Mouse (Mus musculus) hindbrain, postnatal 0 days (tissue): Measurements from ENCODE around the gene Asgr1. TPM values are rescaled to one million over a fixed set of nuclear protein-coding genes. Genes with fewer than 3 reads are reported as not detected.

Source experiments
- ATAC-seq: fragments of 200-750 bp; cut with Nextera tagmentation; 2 replicates; pipeline ENCODE4 v1.8.0; 2017; ENCODE audit warnings: mild to moderate bottlenecking, moderate TSS enrichment, moderate library complexity
- DNase-seq: peaks from one replicate; pipeline ENCODE4 v3.0.0-alpha.2; 2015; ENCODE audit warnings: low spot score
- H3K27ac ChIP-seq: fragments of 300-500 bp; sonication (generic); 2 replicates; pipeline ENCODE4 v1.5.1; 2014; ENCODE audit warnings: mild to moderate bottlenecking
- H3K27me3 ChIP-seq: fragments of 300-500 bp; sonication (generic); 2 replicates; pipeline ENCODE4 v1.6.1; 2014; ENCODE audit warnings: low read length, mixed read lengths; ENCODE audit not compliant: insufficient read depth
- H3K36me3 ChIP-seq: fragments of 300-500 bp; sonication (generic); 2 replicates; pipeline ENCODE4 v1.6.1; 2014; ENCODE audit warnings: low read length, mixed read lengths; ENCODE audit not compliant: insufficient read depth
- H3K4me1 ChIP-seq: fragments of 300-500 bp; sonication (generic); 2 replicates; pipeline ENCODE4 v1.6.1; 2014; ENCODE audit warnings: antibody characterized with exemption, low read length, mixed read lengths; ENCODE audit not compliant: insufficient read depth
- H3K4me2 ChIP-seq: fragments of 300-500 bp; sonication (generic); 2 replicates; pipeline ENCODE4 v1.6.1; 2014; ENCODE audit warnings: low read depth, mild to moderate bottlenecking, low read length, moderate library complexity, mixed read lengths
- H3K4me3 ChIP-seq: fragments of 300-500 bp; sonication (generic); 2 replicates; pipeline ENCODE4 v1.5.1; 2014; ENCODE audit warnings: low read length
- H3K9ac ChIP-seq: fragments of 300-500 bp; sonication (generic); replicated peaks from 2 replicates; pipeline ENCODE4 v1.6.1; 2014; ENCODE audit warnings: mild to moderate bottlenecking, low read length, moderate library complexity, mixed read lengths
- H3K9me3 ChIP-seq: fragments of 300-500 bp; sonication (generic); 2 replicates; pipeline ENCODE4 v1.6.1; 2016; ENCODE audit warnings: low read length, mixed read lengths
- CTCF ChIP-seq: IDR thresholded peaks from 2 replicates; pipeline ENCODE4 v1.5.1; 2016; ENCODE audit warnings: antibody characterized with exemption, control low read depth, low read depth
- WGBS: fragments of 180-500 bp; shearing (Covaris S2); extraction: QIAGEN DNeasy Blood & Tissue Kit; methylation state at CpG from one replicate; pipeline ENCODE4 v1.1.7; 2014; 5-methylcytosine and 5-hydroxymethylcytosine counted together
- polyA plus RNA-seq: library from polyadenylated mRNA; unstranded; fragments of >200 nt; fragmentation: Nextera tagmentation; extraction: Ambion mirVana; gene quantifications from 2 replicates; pipeline ENCODE4 v1.2.1, GENCODE M21; 2015
- total RNA-seq: library from RNA; depleted of rRNA; stranded (reverse); fragments of >200 nt; gene quantifications from 2 replicates; pipeline ENCODE4 v1.2.3, GENCODE M21; 2014; rRNA removed

Gene Asgr1
- total RNA-seq: 2.3 and 2.8 TPM in 2 replicates
- 3.7 TPM in 2 replicates for polyA plus RNA-seq

DNA sequence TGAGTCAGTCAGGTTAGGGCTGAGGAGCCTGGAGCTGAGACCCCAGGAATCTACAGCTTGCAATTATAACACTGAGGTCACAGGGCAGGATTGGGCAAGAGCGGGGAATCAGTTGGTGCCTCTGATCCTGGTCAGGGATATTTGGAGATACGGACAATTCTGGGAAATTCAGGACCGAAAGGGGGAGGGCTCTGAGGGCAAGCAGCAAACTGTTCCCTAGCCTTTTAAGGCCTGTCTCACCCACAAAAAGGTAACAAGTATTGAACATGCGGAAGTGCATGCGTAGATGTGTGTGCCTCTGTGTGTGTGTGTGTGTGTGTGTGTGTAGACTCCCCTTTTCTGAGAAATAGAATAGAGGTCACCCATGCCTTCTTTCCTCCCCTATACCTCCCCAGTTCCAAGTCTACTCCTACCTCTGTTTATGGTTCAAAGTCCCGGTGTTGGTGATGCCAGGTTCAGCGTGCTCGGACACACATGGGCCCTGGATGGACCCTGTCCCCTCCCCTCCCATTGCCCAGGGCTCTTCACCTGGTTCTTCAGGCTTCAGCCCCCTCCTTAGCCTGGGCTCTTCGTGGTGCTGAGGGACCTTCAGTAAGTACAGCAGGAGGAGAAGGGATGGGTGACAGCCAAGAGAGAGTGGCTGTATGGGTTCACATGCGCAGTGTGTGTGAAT is at the start of gene Asgr1:
Gene Asgr1 (plus strand): TSS at position 188 of the 673 bp plus-strand sequence.
- ATAC-seq: no peak
- Histone ChIP-seq H3K9me3 (no peaks in the 10 kb centered on the region), H3K36me3 (no peaks in the 10 kb centered on the region), H3K4me2 (no peak within 1 kb of the TSS), H3K27ac (no peak within 1 kb of the TSS), H3K27me3 (no peaks in the 10 kb centered on the region), H3K4me1 (no peaks in the 10 kb centered on the region; the same call in 1 of the 2 replicates), H3K4me3 (no peak within 1 kb of the TSS), H3K9ac (no peak within 1 kb of the TSS)
- DNase-seq: no peak
- WGBS: 87% methylated on average over 10 of the region's 10 CpGs
- no peak for TF ChIP-seq CTCF

DNA sequence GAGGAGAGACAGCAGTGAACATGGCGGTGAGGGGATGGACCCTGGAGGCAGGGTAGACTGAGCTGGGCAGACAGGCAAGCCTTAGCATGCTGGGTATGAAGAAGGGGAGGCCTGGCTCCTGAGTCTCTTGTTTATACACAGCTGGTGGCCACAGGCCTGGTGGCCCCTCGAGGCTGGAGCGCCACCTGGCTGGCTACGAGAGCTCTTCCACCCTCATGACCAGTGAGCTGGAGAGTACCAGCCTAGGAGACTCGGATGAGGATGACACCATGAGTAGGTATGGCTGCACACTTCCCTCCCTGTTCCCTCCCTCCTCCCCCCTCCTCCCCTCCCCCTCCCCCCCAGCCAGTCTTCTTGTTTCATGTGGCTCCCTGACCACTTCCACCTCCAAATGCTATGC is 48.4 kb upstream of the Asgr1 start:
- H3K9ac ChIP-seq: no peak overlapping the region
- no peaks in the 10 kb centered on the region for H3K9me3 ChIP-seq
- H3K27me3 ChIP-seq: no peaks in the 10 kb centered on the region
- WGBS: 55% methylated on average over 5 of the region's 5 CpGs
- ATAC-seq: no peak
- H3K4me3 ChIP-seq: no peak overlapping the region
- peak; percentile 48 for TF ChIP-seq CTCF
- peaks cover 22% of the 10 kb centered on the region for H3K4me1 ChIP-seq
- peaks cover 54% of the 10 kb centered on the region for H3K36me3 ChIP-seq
- no peak for DNase-seq
- no peak overlapping the region for H3K4me2 ChIP-seq
- no peak overlapping the region for H3K27ac ChIP-seq

DNA sequence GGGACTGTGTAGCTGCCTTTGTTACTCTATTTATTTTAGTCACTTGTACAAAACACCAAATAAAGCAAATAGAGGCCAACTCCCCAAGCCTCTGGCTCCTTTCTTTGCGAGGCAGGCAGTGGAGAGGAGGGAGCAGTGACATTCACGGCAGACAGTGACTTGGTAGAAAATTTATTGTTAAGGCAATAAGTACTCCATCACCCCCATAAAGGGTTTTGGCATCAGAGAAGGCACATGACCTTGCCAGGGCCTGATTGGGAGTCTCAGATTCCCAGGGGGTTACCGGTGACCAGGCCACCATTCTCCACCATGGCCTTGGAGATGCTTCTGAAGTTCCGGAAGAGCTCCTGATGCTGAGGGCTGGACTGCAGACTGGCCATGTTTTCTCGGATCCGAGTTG is 43.9 kb upstream of the Asgr1 start:
- Histone ChIP-seq H3K36me3 (peaks cover 74% of the 10 kb centered on the region), H3K27ac (no peak overlapping the region), H3K4me3 (no peak overlapping the region), H3K9me3 (no peaks in the 10 kb centered on the region), H3K4me2 (no peak overlapping the region), H3K4me1 (peaks cover 6% of the 10 kb centered on the region), H3K9ac (no peak overlapping the region), H3K27me3 (no peaks in the 10 kb centered on the region)
- no peak for DNase-seq
- TF ChIP-seq CTCF: no peak
- ATAC-seq: no peak
- whole genome bisulfite sequencing: 86% methylated on average over 6 of the region's 6 CpGs

DNA sequence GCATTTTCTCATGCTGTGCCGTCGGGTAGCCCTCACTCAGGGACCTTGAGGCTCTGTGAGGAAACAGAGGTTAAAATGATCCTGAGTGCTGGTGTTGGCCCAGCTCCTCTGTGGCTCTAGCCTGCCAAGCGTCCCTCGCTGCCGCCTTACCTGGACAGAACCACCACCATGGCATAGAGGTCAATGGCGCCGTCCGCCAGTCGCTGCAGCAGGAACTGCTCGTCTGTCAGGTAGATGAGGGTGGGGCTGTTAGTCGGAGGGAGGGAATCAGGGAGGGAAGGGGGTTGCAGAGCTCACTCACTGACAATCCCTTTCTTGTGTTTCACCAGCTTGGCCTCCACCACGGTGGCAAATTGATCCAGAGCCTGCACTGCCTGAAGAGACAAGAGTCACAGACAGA is 43.3 kb upstream of the Asgr1 start:
- Histone ChIP-seq H3K27ac (no peak overlapping the region), H3K4me1 (peaks cover 8% of the 10 kb centered on the region), H3K27me3 (no peaks in the 10 kb centered on the region), H3K9me3 (no peaks in the 10 kb centered on the region), H3K36me3 (peaks cover 70% of the 10 kb centered on the region), H3K4me3 (no peak overlapping the region), H3K4me2 (no peak overlapping the region), H3K9ac (no peak overlapping the region)
- 86% methylated on average over 12 of the region's 12 CpGs for whole genome bisulfite sequencing
- ATAC-seq (no peak), DNase-seq (no peak)
- no peak for TF ChIP-seq CTCF

DNA sequence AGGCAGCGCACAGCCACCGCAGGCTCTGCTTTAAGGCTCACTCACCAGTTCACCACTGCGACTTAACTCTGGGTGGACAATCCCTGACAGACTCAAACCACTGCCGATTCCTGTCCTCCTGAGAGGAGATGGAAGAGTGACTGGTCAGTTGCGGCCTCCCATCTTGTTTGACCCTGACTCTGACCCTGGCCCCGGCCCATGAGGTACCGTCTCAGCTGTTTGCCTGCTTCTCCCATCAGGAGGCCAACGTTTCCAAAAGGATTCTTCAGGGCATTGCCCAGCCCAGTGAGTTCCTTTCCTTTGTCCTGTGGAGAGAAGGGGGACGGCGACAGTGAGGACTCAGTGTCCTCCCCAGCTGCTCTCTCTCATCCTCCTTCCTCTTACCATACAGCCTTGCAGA is 42.9 kb upstream of the Asgr1 start:
- H3K9me3 ChIP-seq: no peaks in the 10 kb centered on the region
- peaks cover 68% of the 10 kb centered on the region for H3K36me3 ChIP-seq
- no peaks in the 10 kb centered on the region for H3K27me3 ChIP-seq
- ATAC-seq (no peak), DNase-seq (no peak)
- peaks cover 9% of the 10 kb centered on the region for H3K4me1 ChIP-seq
- TF ChIP-seq CTCF: no peak
- no peak overlapping the region for H3K4me2 ChIP-seq
- no peak overlapping the region for H3K4me3 ChIP-seq
- WGBS: 76% methylated on average over 10 of the region's 10 CpGs
- no peak overlapping the region for H3K9ac ChIP-seq
- no peak overlapping the region for H3K27ac ChIP-seq

DNA sequence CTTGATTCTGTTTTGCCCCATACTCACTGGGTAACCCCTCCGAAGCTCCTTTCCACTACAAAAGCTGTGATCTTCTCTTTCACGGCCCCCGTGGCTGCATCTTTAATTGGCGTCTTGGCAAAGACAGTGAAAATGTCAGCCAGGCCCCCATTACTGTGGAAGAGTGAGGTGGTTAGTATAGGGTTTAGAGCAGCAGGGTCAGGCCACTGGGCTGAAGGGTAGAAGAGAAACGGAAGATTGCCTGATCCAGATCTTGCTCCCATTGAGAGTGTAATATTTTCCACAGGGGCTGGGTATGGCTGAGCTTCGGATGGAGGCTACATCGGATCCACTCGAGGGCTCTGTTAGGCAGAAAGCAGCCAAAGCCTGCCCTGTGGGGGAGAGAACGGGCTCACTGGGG is 41.0 kb upstream of the Asgr1 start:
- Histone ChIP-seq H3K36me3 (peaks cover 48% of the 10 kb centered on the region), H3K9ac (no peak overlapping the region)
- no peak for TF ChIP-seq CTCF

DNA sequence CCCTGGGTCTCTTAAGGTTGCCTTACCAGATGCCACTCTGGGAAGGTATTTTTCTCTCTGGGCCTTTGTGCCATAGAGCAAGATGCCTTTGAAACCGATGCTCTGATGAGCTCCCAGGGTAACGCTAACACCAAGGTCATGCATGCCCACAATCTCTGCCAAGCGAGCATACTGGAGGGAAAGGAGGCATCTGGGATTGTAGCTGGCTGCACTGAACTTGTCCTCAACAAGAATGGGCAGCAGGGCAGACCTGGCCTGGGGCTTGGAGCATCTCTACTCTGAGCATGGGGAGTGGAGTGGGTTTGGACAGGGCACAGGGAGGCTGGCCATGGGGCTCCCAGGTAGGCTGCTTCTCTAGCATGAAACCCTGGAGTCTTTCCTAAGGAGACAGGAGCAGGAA is 40.5 kb upstream of the Asgr1 start:
- Histone ChIP-seq H3K4me3 (no peak overlapping the region), H3K27me3 (no peaks in the 10 kb centered on the region), H3K4me2 (no peak overlapping the region), H3K9ac (no peak overlapping the region), H3K9me3 (no peaks in the 10 kb centered on the region), H3K36me3 (peaks cover 43% of the 10 kb centered on the region), H3K27ac (no peak overlapping the region), H3K4me1 (peaks cover 18% of the 10 kb centered on the region)
- no peak for TF ChIP-seq CTCF
- no peak for ATAC-seq
- WGBS: 63% methylated on average over 3 of the region's 3 CpGs
- no peak for DNase-seq

More for the DNA sequence above, 41.0 kb upstream of the Asgr1 start:
- Histone ChIP-seq H3K9me3 (no peaks in the 10 kb centered on the region), H3K4me2 (no peak overlapping the region), H3K4me3 (no peak overlapping the region), H3K27me3 (no peaks in the 10 kb centered on the region), H3K27ac (no peak overlapping the region), H3K4me1 (peaks cover 17% of the 10 kb centered on the region)
- no peak for DNase-seq
- ATAC-seq: no peak
- 73% methylated on average over 9 of the region's 9 CpGs for WGBS
